Mouse (Mus musculus) intestine, embryonic 16.5 days (tissue): ENCODE measurements at regions not wholly inside any gene's neighbourhood (a gene's known extent, or its start where the extent isn't known, plus 50 kb on each side); places are given as distances from the start of the nearest gene placed in this dataset.

Source experiments
- ATAC-seq: fragments of 200-750 bp; cut with Nextera tagmentation; 2 replicates; pipeline ENCODE4 v1.8.0; 2017; ENCODE audit warnings: moderate TSS enrichment, moderate library complexity
- H3K27ac ChIP-seq: fragments of 300-500 bp; sonication (generic); 2 replicates; pipeline ENCODE4 v1.5.1; 2014; ENCODE audit warnings: mild to moderate bottlenecking, low read length
- H3K27me3 ChIP-seq: fragments of 300-500 bp; sonication (generic); replicated peaks from 2 replicates; pipeline ENCODE4 v1.6.1; 2014; ENCODE audit warnings: low read length, control low read depth, mixed read lengths; ENCODE audit not compliant: control insufficient read depth, insufficient read depth
- H3K36me3 ChIP-seq: fragments of 300-500 bp; sonication (generic); 2 replicates; pipeline ENCODE4 v1.6.1; 2014; ENCODE audit warnings: low read length, control low read depth; ENCODE audit not compliant: control insufficient read depth, insufficient read depth
- H3K4me1 ChIP-seq: fragments of 300-500 bp; sonication (generic); 2 replicates; pipeline ENCODE4 v1.6.1; 2014; ENCODE audit warnings: low read length, control low read depth, mixed read lengths; ENCODE audit not compliant: control insufficient read depth, insufficient read depth
- H3K4me2 ChIP-seq: fragments of 300-500 bp; sonication (generic); 2 replicates; pipeline ENCODE4 v1.6.1; 2014; ENCODE audit warnings: low read depth, low read length, control low read depth
- H3K4me3 ChIP-seq: fragments of 300-500 bp; sonication (generic); 2 replicates; pipeline ENCODE4 v1.5.1; 2014; ENCODE audit warnings: mild to moderate bottlenecking, low read length
- H3K9ac ChIP-seq: fragments of 300-500 bp; sonication (generic); 2 replicates; pipeline ENCODE4 v1.6.1; 2014; ENCODE audit warnings: low read depth, low read length
- H3K9me3 ChIP-seq: fragments of 300-500 bp; sonication (generic); 2 replicates; pipeline ENCODE4 v1.6.1; 2016; ENCODE audit warnings: low read length, control low read depth; ENCODE audit not compliant: control insufficient read depth
- WGBS: fragments of 180-500 bp; shearing (Covaris S2); extraction: QIAGEN DNeasy Blood & Tissue Kit; methylation state at CpG from one replicate; pipeline ENCODE4 v1.1.7; 2014; 5-methylcytosine and 5-hydroxymethylcytosine counted together

- H3K27ac ChIP-seq, result no peak overlapping the region
- H3K4me2 ChIP-seq, result no peak overlapping the region
- no peaks in the 10 kb centered on the region for H3K27me3 ChIP-seq
- WGBS, result 53% methylated on average over 3 of the region's 3 CpGs
- H3K4me1 ChIP-seq, result no peaks in the 10 kb centered on the region
- ATAC-seq, result no peak
- H3K4me3 ChIP-seq, result no peak overlapping the region
- H3K9ac ChIP-seq, result no peak overlapping the region
- H3K36me3 ChIP-seq, result no peaks in the 10 kb centered on the region
- no peaks in the 10 kb centered on the region for H3K9me3 ChIP-seq
Observed at GRCm38 (mm10) chr3:15231433-15231832, 100.7 kb downstream of the Gm9733 start.

GRCm38 (mm10) chr3:15237817-15238432, 94.2 kb downstream of the Gm9733 start:
- WGBS, result 73% methylated on average over 5 of the region's 5 CpGs

GRCm38 (mm10) chr3:15242388-15242787, 89.7 kb downstream of the Gm9733 start:
- no peak for ATAC-seq
- Histone ChIP-seq H3K4me3 (no peak overlapping the region), H3K27ac (no peak overlapping the region), H3K4me2 (no peak overlapping the region), H3K4me1 (no peaks in the 10 kb centered on the region), H3K9ac (no peak overlapping the region), H3K36me3 (no peaks in the 10 kb centered on the region), H3K27me3 (no peaks in the 10 kb centered on the region), H3K9me3 (no peaks in the 10 kb centered on the region)

More at GRCm38 (mm10) chr3:15237817-15238432, 94.2 kb downstream of the Gm9733 start:
- Histone ChIP-seq H3K4me2 (no peak overlapping the region), H3K36me3 (no peaks in the 10 kb centered on the region), H3K27ac (no peak overlapping the region), H3K27me3 (no peaks in the 10 kb centered on the region), H3K4me3 (no peak overlapping the region), H3K9ac (no peak overlapping the region), H3K4me1 (no peaks in the 10 kb centered on the region), H3K9me3 (no peaks in the 10 kb centered on the region)
- no peak for ATAC-seq

GRCm38 (mm10) chr3:15243584-15243983, 88.5 kb downstream of the Gm9733 start:
- no peak overlapping the region for H3K4me3 ChIP-seq

GRCm38 (mm10) chr3:15244999-15245398, 87.1 kb downstream of the Gm9733 start:
- H3K27ac ChIP-seq, result no peak overlapping the region
- no peaks in the 10 kb centered on the region for H3K36me3 ChIP-seq
- WGBS, result 23% methylated on average over 6 of the region's 6 CpGs
- no peaks in the 10 kb centered on the region for H3K27me3 ChIP-seq
- H3K4me3 ChIP-seq, result no peak overlapping the region
- no peaks in the 10 kb centered on the region for H3K4me1 ChIP-seq
- ATAC-seq, result no peak
- H3K4me2 ChIP-seq, result no peak overlapping the region
- no peaks in the 10 kb centered on the region for H3K9me3 ChIP-seq
- no peak overlapping the region for H3K9ac ChIP-seq

More at GRCm38 (mm10) chr3:15243584-15243983, 88.5 kb downstream of the Gm9733 start:
- Histone ChIP-seq H3K27ac (no peak overlapping the region), H3K27me3 (no peaks in the 10 kb centered on the region), H3K9ac (no peak overlapping the region), H3K9me3 (no peaks in the 10 kb centered on the region), H3K36me3 (no peaks in the 10 kb centered on the region), H3K4me2 (no peak overlapping the region), H3K4me1 (no peaks in the 10 kb centered on the region)
- 56% methylated on average over 5 of the region's 5 CpGs for WGBS
- no peak for ATAC-seq
